Mouse (Mus musculus) cerebellum, adult 2 months (tissue): ENCODE measurements around the gene Hrh2. TPM values are rescaled to one million over a fixed set of nuclear protein-coding genes. Genes with fewer than 3 reads are reported as not detected.

Experiments
- DNase-seq, 2 experiments: peaks; one replicate each; pipeline ENCODE4 v3.0.0; 2021
- H3K27ac ChIP-seq: fragments of 200-500 bp; 2 replicates; pipeline ENCODE4 v1.5.1; 2012; ENCODE audit warnings: low read length, control low read depth, inconsistent platforms; ENCODE audit not compliant: insufficient read depth
- H3K27me3 ChIP-seq: fragments of 200-500 bp; 2 replicates; pipeline ENCODE4 v1.6.1; 2012; ENCODE audit warnings: inconsistent platforms, mild to moderate bottlenecking, low read length, moderate library complexity; ENCODE audit not compliant: control insufficient read depth, insufficient read depth
- H3K4me1 ChIP-seq: fragments of 200-500 bp; 2 replicates; pipeline ENCODE4 v1.6.1; 2011; ENCODE audit warnings: low read length; ENCODE audit not compliant: control insufficient read depth, insufficient read depth
- H3K4me3 ChIP-seq: fragments of 200-500 bp; replicated peaks from 2 replicates; pipeline ENCODE3; 2011; ENCODE audit warnings: mild to moderate bottlenecking, low read depth, low read length, control low read depth; ENCODE audit not compliant: insufficient read depth
- CTCF ChIP-seq: fragments of 200-500 bp; IDR thresholded peaks from 2 replicates; pipeline ENCODE4 v1.5.1; 2011; ENCODE audit warnings: low read depth, mild to moderate bottlenecking, control low read depth, low read length, moderate library complexity, borderline replicate concordance; ENCODE audit not compliant: insufficient read depth
- POLR2A ChIP-seq: fragments of 200-500 bp; IDR thresholded peaks from 2 replicates; pipeline ENCODE4 v1.6.1; 2011; ENCODE audit warnings: low read length, control low read depth, borderline replicate concordance; ENCODE audit not compliant: insufficient read depth
- WGBS: fragments of 180-500 bp; shearing (Covaris S2); methylation state at CpG from one replicate; pipeline ENCODE4 v1.1.7; 2018; 5-methylcytosine and 5-hydroxymethylcytosine counted together
- polyA plus RNA-seq: library from polyadenylated mRNA; depleted of rRNA; stranded (reverse); fragments of >200 nt; gene quantifications from 2 replicates; pipeline ENCODE4 v1.2.3, GENCODE M21; 2012; rRNA removed

Hrh2 gene
- polyA plus RNA-seq: 5.3 and 6.5 TPM in 2 replicates

- H3K27ac ChIP-seq: no peak within 1 kb of the TSS
- peak within 1 kb of the TSS; percentile 46 for H3K4me3 ChIP-seq
- no peaks in the 10 kb centered on the region for H3K27me3 ChIP-seq
- peaks cover 4% of the 10 kb centered on the region; the same call in 1 of the 2 replicates for H3K4me1 ChIP-seq
- TF ChIP-seq CTCF (no peak), POLR2A (no peak)
- 1% methylated on average over 31 of the region's 31 CpGs for WGBS
- peak in 1 of 2 experiments; percentile 18 for DNase-seq
Observed at GRCm38 (mm10) chr13:54192021-54192481, at the start of gene Hrh2. Gene Hrh2, plus strand, starts transcription at chr13:54192129.

GRCm38 (mm10) chr13:54143788-54144187 is 48.1 kb upstream of the Hrh2 start:
- H3K27ac ChIP-seq: no peak overlapping the region
- H3K4me1 ChIP-seq: peaks cover under 1% of the 10 kb centered on the region
- WGBS: 33% methylated on average over 5 of the region's 5 CpGs
- H3K27me3 ChIP-seq: no peaks in the 10 kb centered on the region
- DNase-seq: no peak
- TF ChIP-seq POLR2A (no peak), CTCF (no peak)
- no peak overlapping the region for H3K4me3 ChIP-seq

- no peaks in the 10 kb centered on the region for H3K27me3 ChIP-seq
- no peak overlapping the region for H3K27ac ChIP-seq
- TF ChIP-seq CTCF (no peak), POLR2A (no peak)
- 38% methylated on average over 5 of the region's 5 CpGs for WGBS
- H3K4me3 ChIP-seq: no peak overlapping the region
- no peak for DNase-seq
- peaks cover 5% of the 10 kb centered on the region for H3K4me1 ChIP-seq
Observed at GRCm38 (mm10) chr13:54144624-54145023, 47.3 kb upstream of the Hrh2 start.

GRCm38 (mm10) chr13:54147328-54147727 is 44.6 kb upstream of the Hrh2 start:
- H3K27ac ChIP-seq: no peak overlapping the region
- 92% methylated on average over 1 of the region's 1 CpGs for whole genome bisulfite sequencing
- TF ChIP-seq CTCF: no peak
- no peak for TF ChIP-seq POLR2A
- no peaks in the 10 kb centered on the region for H3K27me3 ChIP-seq
- H3K4me3 ChIP-seq: no peak overlapping the region
- H3K4me1 ChIP-seq: peaks cover 13% of the 10 kb centered on the region
- DNase-seq: no peak

GRCm38 (mm10) chr13:54152421-54152820 is 39.5 kb upstream of the Hrh2 start:
- no peak for DNase-seq
- TF ChIP-seq CTCF (no peak), POLR2A (no peak)

GRCm38 (mm10) chr13:54152911-54153310 is 39.0 kb upstream of the Hrh2 start:
- no peak overlapping the region for H3K4me3 ChIP-seq
- 70% methylated on average over 7 of the region's 7 CpGs for WGBS
- no peak for TF ChIP-seq CTCF
- TF ChIP-seq POLR2A: no peak
- no peak overlapping the region for H3K27ac ChIP-seq
- peaks cover 13% of the 10 kb centered on the region for H3K4me1 ChIP-seq
- no peak for DNase-seq
- H3K27me3 ChIP-seq: no peaks in the 10 kb centered on the region

More at GRCm38 (mm10) chr13:54152421-54152820, 39.5 kb upstream of the Hrh2 start:
- Histone ChIP-seq H3K4me1 (peaks cover 13% of the 10 kb centered on the region), H3K27ac (no peak overlapping the region), H3K4me3 (no peak overlapping the region), H3K27me3 (no peaks in the 10 kb centered on the region)
- 92% methylated on average over 1 of the region's 1 CpGs for WGBS

GRCm38 (mm10) chr13:54153672-54154218 is 38.2 kb upstream of the Hrh2 start:
- no peaks in the 10 kb centered on the region for H3K27me3 ChIP-seq
- H3K4me3 ChIP-seq: no peak overlapping the region
- no peak overlapping the region for H3K27ac ChIP-seq
- no peak for DNase-seq
- TF ChIP-seq POLR2A: no peak
- TF ChIP-seq CTCF: no peak
- H3K4me1 ChIP-seq: peaks cover 13% of the 10 kb centered on the region
- 61% methylated on average over 9 of the region's 9 CpGs for WGBS

DNA sequence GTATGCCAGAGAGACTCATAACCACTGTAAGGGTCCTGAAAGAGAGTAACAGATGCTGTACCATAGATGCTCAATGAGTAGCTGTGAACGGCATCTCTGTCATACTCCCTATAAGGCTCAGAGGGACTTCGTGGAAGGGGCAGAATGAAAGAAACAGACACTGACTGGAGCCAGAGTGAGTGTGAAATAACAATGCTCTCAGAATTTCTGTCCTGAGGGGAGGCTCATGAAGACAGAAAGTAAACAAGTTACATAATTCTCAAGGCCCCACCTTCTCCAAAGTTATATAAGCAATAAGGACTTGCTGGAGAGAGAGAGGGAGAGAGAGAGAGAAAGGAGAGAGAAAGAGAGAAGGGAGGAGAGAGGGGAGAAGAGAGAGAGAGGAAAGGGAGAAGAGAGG is 36.1 kb upstream of the Hrh2 start:
- TF ChIP-seq POLR2A: no peak

DNA sequence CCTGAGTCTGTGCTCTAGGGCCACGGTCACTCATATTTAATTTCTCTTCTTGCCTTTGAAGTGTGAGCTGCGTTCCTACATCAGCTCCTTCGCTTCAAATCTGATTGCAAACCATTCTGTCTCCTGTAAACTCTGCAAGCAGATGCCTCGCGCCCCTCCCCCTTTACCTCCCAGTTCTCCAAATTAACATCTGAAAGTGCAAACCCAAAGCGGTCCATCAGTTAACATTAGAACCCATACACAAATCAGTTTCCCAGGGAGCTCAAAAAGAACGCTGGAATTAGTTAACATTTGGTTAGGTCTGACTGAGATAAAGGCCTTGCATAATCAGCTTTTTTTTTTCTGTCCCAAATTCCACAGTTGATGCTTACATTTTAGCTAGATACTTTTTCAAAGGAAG is 32.7 kb upstream of the Hrh2 start:
- H3K4me1 ChIP-seq: 0 out of 2 replicates have a peak, but pooled peaks cover 5% of the 10 kb centered on the region
- TF ChIP-seq CTCF: no peak
- no peak for TF ChIP-seq POLR2A
- no peak for DNase-seq
- no peak overlapping the region for H3K27ac ChIP-seq
- no peak overlapping the region for H3K4me3 ChIP-seq
- WGBS: 60% methylated on average over 7 of the region's 7 CpGs
- no peaks in the 10 kb centered on the region for H3K27me3 ChIP-seq

More for the DNA sequence above, 36.1 kb upstream of the Hrh2 start:
- 0 out of 2 replicates have a peak, but pooled peaks cover 5% of the 10 kb centered on the region for H3K4me1 ChIP-seq
- WGBS: 81% methylated on average over 2 of the region's 2 CpGs
- DNase-seq: no peak
- H3K27ac ChIP-seq: no peak overlapping the region
- H3K4me3 ChIP-seq: no peak overlapping the region
- no peaks in the 10 kb centered on the region for H3K27me3 ChIP-seq
